Mouse (Mus musculus): ENCODE measurements around the gene Btg3. TPM values are rescaled to one million over a fixed set of nuclear protein-coding genes. Genes with fewer than 3 reads are reported as not detected.

The Btg3 gene
- polyA plus RNA-seq, 1 experiment from 2014 or later, result 67.0 TPM

- H3K27me3 ChIP-seq, result peaks cover under 1% of the 10 kb centered on the region; the same call in 1 of the 2 replicates
- no peak overlapping the region for H3K4me3 ChIP-seq
- H3K4me1 ChIP-seq, result 0 out of 2 replicates have a peak, but pooled peaks cover 6% of the 10 kb centered on the region
- no peak overlapping the region for H3K9ac ChIP-seq
- WGBS, result 40% methylated on average over 5 of the region's 5 CpGs
- H3K4me2 ChIP-seq, result no peak overlapping the region
- no peaks in the 10 kb centered on the region for H3K9me3 ChIP-seq
- H3K27ac ChIP-seq, result peak overlapping the region; percentile 66
- ATAC-seq (ENCODE audit: borderline replicate concordance, extremely low read depth, low FRiP score, low TSS enrichment), result peak; percentile 86
- H3K36me3 ChIP-seq, result no peaks in the 10 kb centered on the region
Observed at GRCm38 (mm10) chr16:78294606-78295275, 82.3 kb downstream of the Btg3 start.

GRCm38 (mm10) chr16:78294051-78294450, 82.9 kb downstream of the Btg3 start:
- Histone ChIP-seq H3K4me1 (0 out of 2 replicates have a peak, but pooled peaks cover 6% of the 10 kb centered on the region), H3K9ac (no peak overlapping the region), H3K4me3 (no peak overlapping the region), H3K4me2 (no peak overlapping the region), H3K27ac (0 out of 2 replicates have a peak overlapping the region, but pooled peaks have one; percentile 66), H3K36me3 (no peaks in the 10 kb centered on the region), H3K27me3 (no peaks in the 10 kb centered on the region), H3K9me3 (no peaks in the 10 kb centered on the region)
- ATAC-seq (ENCODE audit: borderline replicate concordance, extremely low read depth, low FRiP score, low TSS enrichment), result no peak
- WGBS, result 77% methylated on average over 1 of the region's 1 CpGs

DNA sequence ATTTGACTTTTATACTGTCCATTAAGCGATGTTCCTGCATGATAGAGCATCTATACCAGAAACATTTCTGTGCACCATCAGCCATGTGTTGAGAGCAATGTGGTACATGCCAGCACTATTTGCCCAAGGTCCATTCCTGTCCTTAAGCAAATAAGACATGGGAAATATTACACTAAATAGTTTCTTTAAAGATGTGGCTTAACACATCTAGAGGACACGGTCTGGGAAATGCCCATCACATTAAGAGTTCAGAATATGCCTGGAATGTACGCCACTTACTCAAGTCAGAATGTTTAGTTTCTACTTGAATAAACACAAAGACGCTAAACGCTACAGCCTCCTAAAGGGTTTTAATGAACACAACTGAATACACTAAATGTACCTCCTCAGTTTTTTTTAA, 93.8 kb downstream of the Btg3 start:
- H3K4me3 ChIP-seq, result no peak overlapping the region
- H3K27me3 ChIP-seq, result no peaks in the 10 kb centered on the region
- no peaks in the 10 kb centered on the region for H3K36me3 ChIP-seq
- H3K9me3 ChIP-seq, result no peaks in the 10 kb centered on the region
- WGBS, result 32% methylated on average over 5 of the region's 5 CpGs
- H3K9ac ChIP-seq, result no peak overlapping the region
- no peak overlapping the region for H3K27ac ChIP-seq
- no peak overlapping the region for H3K4me2 ChIP-seq
- H3K4me1 ChIP-seq, result peaks cover 3% of the 10 kb centered on the region
- peak; percentile 49; the same call in 1 of the 2 replicates for ATAC-seq (ENCODE audit: borderline replicate concordance, extremely low read depth, low FRiP score, low TSS enrichment)

Other genes starting within 250 kb of the Btg3 start
- gene Cxadr, start 75.7 kb downstream of the Btg3 start, polyA plus RNA-seq (2015; fragmentation: Nextera tagmentation; extraction: Ambion mirVana), result 31.0 and 34.1 TPM in 2 replicates
- gene D16Ertd472e, start 199.5 kb upstream of the Btg3 start, polyA plus RNA-seq (2015; fragmentation: Nextera tagmentation; extraction: Ambion mirVana), result 15.6 and 17.2 TPM in 2 replicates

All from lung, embryonic 15.5 days (tissue).